Mouse (Mus musculus) liver, embryonic 14.5 days (tissue): Measurements from ENCODE around the gene Mapk8ip1.

Experiments
- CTCF ChIP-seq: IDR thresholded peaks from 2 replicates; pipeline ENCODE4 v1.5.1; 2016; ENCODE audit warnings: antibody characterized with exemption, low read depth, control low read depth
- EP300 ChIP-seq: IDR thresholded peaks from 2 replicates; pipeline ENCODE4 v1.6.1; 2016; ENCODE audit warnings: antibody characterized with exemption, low read depth

DNA sequence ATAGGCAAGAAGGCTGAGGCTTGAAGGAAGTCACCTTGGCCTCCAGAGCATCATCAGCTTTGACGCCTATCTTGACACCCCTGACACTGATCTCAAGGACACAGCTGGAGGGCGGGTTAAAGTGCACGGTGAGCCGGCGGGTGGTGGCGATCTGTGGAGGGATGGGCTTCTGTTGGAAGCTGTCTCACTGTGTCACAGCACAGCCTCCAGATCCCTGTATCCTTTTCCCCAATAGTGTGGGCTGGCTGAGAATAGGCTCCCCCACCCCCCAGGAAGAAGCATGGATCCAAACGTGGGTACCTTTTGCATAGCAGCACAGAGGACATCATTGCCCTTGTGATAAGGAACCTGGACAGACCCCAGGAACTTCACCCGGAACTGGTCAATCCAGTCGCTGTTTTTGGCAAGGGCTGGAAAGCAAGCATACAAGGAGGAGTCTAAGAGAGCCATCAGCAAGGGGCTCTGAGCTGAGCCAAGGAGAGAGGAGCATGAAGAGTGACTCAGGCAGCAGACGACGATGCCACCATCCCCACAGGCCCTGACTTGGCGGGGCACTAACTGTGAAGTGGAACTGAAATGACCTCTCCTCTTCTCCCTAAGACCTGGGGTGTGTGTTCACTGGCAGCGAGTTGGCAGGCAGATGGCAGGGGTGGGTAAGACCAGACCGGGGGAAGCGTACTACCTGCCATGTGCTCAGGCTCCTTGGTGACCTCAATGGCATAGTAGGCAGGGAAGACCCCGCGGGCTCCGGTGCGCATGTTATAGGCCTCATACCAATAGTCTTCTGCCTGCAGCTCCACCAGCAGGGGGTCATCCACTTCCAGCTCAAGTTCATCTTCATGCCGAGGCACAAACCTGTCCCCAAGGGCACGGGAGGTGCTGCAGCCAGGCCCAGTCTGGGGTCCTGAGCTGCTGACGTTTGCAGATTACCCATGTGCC is 15.7 kb downstream of the Mapk8ip1 start:
- no peak for TF ChIP-seq EP300
- no peak for TF ChIP-seq CTCF
